Mouse (Mus musculus) gastrocnemius, postnatal 14 days (tissue): ENCODE measurements around the gene Fcer2a. TPM values are rescaled to one million over a fixed set of nuclear protein-coding genes. Genes with fewer than 3 reads are reported as not detected.
A peak's percentile ranks its signal among the peaks of the same experiment; 100 is the strongest.

ENCODE experiments used
- DNase-seq: peaks from one replicate; pipeline ENCODE4 v3.0.0; 2021; ENCODE audit warnings: mixed read lengths
- intact Hi-C: fragments of 180-260 bp; cut with DNase I; formaldehyde crosslinking; loops from one replicate; pipeline ENCODE4 v1.15.1; 2025; ENCODE audit warnings: low total_unique reads
- total RNA-seq, 2 experiments: library from RNA; stranded (reverse); gene quantifications; 2 replicates each; pipeline ENCODE4 v1.2.3; 2021

Gene Fcer2a
- total RNA-seq, 2 experiments from 2014 or later, result 0.91 to 0.94 TPM

GRCm38 (mm10) chr8:3679236-3679635, 14.7 kb downstream of the Fcer2a start:
- intact Hi-C loops, result loop anchor here (10.0 kb wide), 2 partner anchors 54 to 324 kb away; partner anchors contain the start of genes A430078G23Rik, Pcp2, Pet100 and Xab2
- no peak for DNase-seq

GRCm38 (mm10) chr8:3678831-3679230, 15.1 kb downstream of the Fcer2a start:
- intact Hi-C loops, result loop anchor here (10.0 kb wide), 2 partner anchors 54 to 324 kb away; partner anchors contain the start of genes A430078G23Rik, Pcp2, Pet100 and Xab2
- no peak for DNase-seq

GRCm38 (mm10) chr8:3676993-3677579, 16.9 kb downstream of the Fcer2a start:
- intact Hi-C loops, result loop anchor here (10.0 kb wide), 2 partner anchors 52 to 322 kb away; partner anchors contain the start of genes A430078G23Rik, Pcp2, Pet100 and Xab2
- no peak for DNase-seq

DNA sequence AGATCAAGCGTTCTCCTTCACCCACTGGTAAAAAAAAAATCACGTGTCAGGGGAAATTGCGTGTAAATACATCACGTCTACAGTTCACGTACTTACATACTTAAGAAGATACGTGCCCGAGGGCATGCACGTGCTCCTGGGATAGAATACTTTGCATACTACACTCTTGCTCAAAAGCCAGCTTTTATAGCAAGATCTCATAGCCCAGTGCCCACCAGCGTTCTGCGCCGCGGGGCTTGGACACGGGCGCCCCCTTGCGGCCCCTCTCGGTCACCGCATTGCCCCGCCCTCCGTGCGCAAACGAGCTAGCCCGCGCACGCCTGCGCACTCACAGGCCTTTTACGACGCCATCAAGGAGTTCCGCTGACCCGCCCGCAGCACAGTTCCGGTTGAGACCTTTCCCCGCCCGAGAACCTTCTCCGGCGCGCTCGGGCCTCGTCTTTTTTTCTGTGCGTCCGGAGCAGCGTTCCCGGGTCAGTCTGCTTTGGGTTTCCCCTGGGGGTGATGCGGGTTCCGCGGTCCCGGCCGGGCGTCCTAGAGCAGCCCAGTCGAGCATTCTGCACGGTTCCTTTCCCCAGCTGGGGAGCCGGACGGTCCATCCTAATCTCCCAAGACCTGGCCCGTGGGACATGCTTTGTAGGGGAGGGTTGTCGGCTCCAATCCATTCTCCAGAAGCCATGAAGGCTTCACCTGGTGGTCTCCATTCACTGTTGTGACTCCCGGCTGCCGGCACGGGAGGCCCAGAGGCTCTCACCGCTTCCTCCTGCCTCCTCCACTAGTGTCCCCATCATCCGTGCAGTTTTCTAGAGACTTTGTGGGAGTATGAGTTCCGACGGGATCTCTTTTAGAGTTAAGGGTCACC, 17.6 kb downstream of the Fcer2a start, which contains the start of gene Trappc5:
Trappc5 (plus strand) TSS at position 169 of the 862 bp plus-strand sequence.
- peak; percentile 93 for DNase-seq
- intact Hi-C loops, result loop anchor here (10.0 kb wide), 2 partner anchors 52 to 322 kb away; partner anchors contain the start of genes A430078G23Rik, Pcp2, Pet100 and Xab2

GRCm38 (mm10) chr8:3674671-3675070, 19.3 kb downstream of the Fcer2a start:
- intact Hi-C loops, result loop anchor here (10.0 kb wide), 2 partner anchors 50 to 320 kb away; partner anchors contain the start of genes A430078G23Rik, Pcp2, Pet100 and Xab2

DNA sequence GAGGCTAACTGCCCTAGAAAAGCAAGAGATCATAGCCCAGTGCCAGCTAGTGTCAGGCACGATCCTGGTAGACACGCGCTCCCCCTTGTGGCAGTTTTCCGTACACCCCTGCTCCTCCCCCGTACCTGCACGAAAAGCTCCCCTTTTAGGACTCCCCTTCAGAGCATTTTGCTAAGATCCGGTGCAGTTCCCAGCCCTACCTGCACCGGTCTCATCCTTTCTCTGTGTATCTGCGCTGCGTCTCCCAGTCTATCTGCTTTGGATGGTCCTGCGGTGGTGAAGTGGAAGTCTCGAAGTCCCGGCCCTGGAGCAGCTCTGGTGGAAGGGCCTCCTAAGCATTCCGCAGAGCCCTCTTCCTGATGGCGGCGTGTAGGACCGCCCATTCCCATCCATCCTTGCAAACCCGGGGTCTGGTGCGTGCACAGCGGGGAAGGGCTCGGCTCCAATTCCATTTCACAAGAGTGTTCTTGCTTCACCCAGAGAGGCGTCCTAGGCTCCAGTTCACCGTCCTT, 21.9 kb downstream of the Fcer2a start, which contains the start of gene Fcor:
Fcor (minus strand) TSS at position 383 of the 512 bp plus-strand sequence.
- intact Hi-C loops, result loop anchor here (2.0 to 10.0 kb wide), 3 partner anchors 47 to 317 kb away; partner anchors contain the start of genes A430078G23Rik, Pcp2, Pet100 and Xab2
- peak; percentile 76 for DNase-seq

More at GRCm38 (mm10) chr8:3674671-3675070, 19.3 kb downstream of the Fcer2a start:
- DNase-seq, result no peak

- DNase-seq, result no peak
- intact Hi-C loops, result loop anchor here (10.0 kb wide), 2 partner anchors 46 to 316 kb away; partner anchors contain the start of genes A430078G23Rik, Pcp2, Pet100 and Xab2
Measured at GRCm38 (mm10) chr8:3670388-3670787, 23.6 kb downstream of the Fcer2a start.

GRCm38 (mm10) chr8:3665507-3665906, 28.5 kb downstream of the Fcer2a start, which contains the start of gene Mcemp1:
Gene Mcemp1, plus strand, starts transcription at chr8:3665754.
- no peak for DNase-seq
- intact Hi-C loops, result no loop called here

DNA sequence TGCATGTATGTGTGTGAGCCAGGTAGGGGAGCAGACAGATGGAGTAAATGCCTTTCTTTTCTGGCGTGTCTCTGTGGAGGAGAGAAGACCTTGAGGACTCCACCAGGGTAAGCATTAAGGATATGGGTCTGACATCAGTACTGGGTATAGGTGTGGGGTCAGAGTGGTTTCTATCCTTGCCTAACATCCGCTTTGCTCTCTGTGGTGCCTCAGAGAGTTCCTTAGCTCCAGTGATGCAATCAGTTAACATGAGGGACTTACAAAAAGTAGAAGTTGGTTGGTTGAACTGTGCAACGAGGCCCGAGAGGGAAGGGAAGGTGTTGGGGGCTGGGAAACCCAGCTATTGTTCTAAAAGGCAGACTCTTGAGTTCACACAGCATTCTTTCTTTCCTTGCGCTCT, 29.6 kb downstream of the Fcer2a start:
- no peak for DNase-seq
- intact Hi-C loops, result no loop called here

GRCm38 (mm10) chr8:3660889-3661288, 33.1 kb downstream of the Fcer2a start:
- DNase-seq, result no peak

GRCm38 (mm10) chr8:3656725-3657381, 37.1 kb downstream of the Fcer2a start:
- intact Hi-C loops, result no loop called here
- no peak for DNase-seq

More at GRCm38 (mm10) chr8:3660889-3661288, 33.1 kb downstream of the Fcer2a start:
- intact Hi-C loops, result no loop called here

- intact Hi-C loops, result no loop called here
Measured at GRCm38 (mm10) chr8:3655526-3655925, 38.4 kb downstream of the Fcer2a start, which contains the start of gene Retn. Gene Retn, plus strand, starts transcription at chr8:3655770.

GRCm38 (mm10) chr8:3654726-3655508, 39.1 kb downstream of the Fcer2a start:
- intact Hi-C loops, result no loop called here
- no peak for DNase-seq

More at GRCm38 (mm10) chr8:3655526-3655925, 38.4 kb downstream of the Fcer2a start, which contains the start of gene Retn:
- DNase-seq, result no peak

- intact Hi-C loops, result no loop called here
- no peak for DNase-seq
Measured at GRCm38 (mm10) chr8:3652845-3653244, 41.1 kb downstream of the Fcer2a start.

GRCm38 (mm10) chr8:3648990-3649389, 45.0 kb downstream of the Fcer2a start:
- intact Hi-C loops, result no loop called here
- DNase-seq, result no peak

- DNase-seq, result no peak
- intact Hi-C loops, result no loop called here
Measured at GRCm38 (mm10) chr8:3648268-3648667, 45.7 kb downstream of the Fcer2a start.

DNA sequence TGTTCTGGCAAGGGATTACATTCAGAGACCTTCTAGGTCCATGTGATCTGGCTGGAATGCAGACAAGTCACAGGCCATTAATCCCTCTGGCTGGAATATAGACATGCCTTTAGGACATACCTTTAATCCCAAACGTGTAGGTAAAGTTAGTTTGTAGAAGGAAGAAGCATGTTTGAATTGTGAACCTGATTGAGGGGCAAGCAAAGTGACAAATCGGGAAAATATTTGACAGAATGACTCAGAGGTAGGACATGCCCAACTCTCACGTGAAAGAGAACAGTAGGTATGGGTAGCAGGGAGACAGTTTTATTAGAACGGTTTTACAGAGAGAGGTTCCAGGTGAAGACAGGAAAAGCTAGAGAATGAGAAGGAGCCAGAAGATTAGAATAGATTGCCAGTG, 46.4 kb downstream of the Fcer2a start:
- DNase-seq, result no peak
- intact Hi-C loops, result no loop called here
